Mouse (Mus musculus) right cerebral cortex, postnatal 4 days (tissue): ENCODE measurements at regions not wholly inside any gene's neighbourhood (a gene's known extent, or its start where the extent isn't known, plus 50 kb on each side); places are given as distances from the start of the nearest gene placed in this dataset.
A peak's percentile ranks its signal among the peaks of the same experiment; 100 is the strongest.

Experiments used
- DNase-seq: peaks from one replicate; pipeline ENCODE4 v3.0.0-alpha.2; 2022

DNA sequence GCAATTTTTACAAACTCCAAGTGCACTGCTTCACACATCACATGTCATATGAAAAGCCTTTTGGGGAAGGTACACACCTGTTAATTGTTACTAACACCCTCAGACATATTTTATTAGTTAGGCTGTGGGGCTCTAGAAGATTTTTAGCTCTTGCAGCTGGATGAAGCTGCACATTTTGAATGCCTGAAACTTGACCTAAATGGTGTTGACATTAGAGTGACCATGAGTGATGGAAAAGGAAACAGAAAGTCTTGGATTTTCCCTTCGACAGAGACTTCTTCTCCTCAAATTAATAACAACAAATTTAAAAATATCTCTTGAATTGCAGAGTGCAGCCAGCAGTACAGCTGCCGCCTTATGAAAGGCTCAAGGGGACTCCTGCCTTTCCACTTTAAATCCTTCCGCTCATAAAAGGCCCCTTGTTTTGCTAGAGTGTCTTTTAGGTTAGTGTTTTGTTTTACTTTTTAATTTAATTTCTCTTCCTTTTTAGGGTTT, 259.7 kb downstream of the Trim52 start:
- no peak for DNase-seq

- DNase-seq, result no peak
Observed at GRCm38 (mm10) chr14:106373451-106373850, 267.5 kb downstream of the Trim52 start.

- no peak for DNase-seq
Observed at GRCm38 (mm10) chr14:106379645-106380044, 273.6 kb downstream of the Trim52 start.

DNA sequence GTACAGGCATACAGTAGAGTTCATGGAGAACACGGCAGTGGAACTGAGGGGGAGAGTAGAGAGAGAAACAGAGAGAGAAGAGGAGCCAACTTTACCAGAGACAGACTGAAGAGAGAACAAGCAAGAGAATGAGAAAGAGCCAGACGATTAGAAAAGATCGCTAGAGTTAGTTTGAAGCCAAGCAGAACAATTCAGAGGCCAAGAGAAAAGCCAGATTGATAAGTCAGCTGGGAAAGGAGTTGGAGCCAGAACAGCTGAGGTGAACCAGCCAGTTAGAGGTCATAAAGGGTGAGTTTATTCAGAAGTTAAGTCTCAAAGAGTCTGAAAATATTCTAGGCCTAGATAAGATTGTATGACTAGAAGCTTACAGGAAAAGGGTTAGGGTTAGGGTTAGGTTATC, 281.7 kb downstream of the Trim52 start:
- DNase-seq, result no peak

GRCm38 (mm10) chr14:106390546-106390945, 284.5 kb downstream of the Trim52 start:
- no peak for DNase-seq

DNA sequence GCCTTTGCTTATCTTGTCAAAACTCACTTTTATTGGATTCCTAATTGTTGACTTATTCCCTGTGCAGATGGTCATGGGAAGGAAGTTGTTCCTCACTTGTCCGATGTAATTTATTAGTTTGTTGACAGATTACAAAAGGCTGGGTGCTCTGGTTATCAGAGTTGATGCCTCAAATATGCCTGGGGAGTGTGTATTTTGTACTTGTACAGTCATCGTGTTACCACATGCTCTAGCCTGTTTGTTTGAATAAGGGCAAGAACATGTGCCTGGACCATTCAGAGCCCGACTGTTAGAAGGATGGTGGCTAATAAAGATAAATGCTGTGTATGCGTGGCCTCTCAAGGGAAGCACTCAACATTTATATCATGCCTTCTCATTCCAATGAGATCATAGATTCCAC, 288.0 kb downstream of the Trim52 start:
- no peak for DNase-seq

- DNase-seq, result no peak
Observed at GRCm38 (mm10) chr14:106412917-106413558, 307.0 kb downstream of the Trim52 start.

DNA sequence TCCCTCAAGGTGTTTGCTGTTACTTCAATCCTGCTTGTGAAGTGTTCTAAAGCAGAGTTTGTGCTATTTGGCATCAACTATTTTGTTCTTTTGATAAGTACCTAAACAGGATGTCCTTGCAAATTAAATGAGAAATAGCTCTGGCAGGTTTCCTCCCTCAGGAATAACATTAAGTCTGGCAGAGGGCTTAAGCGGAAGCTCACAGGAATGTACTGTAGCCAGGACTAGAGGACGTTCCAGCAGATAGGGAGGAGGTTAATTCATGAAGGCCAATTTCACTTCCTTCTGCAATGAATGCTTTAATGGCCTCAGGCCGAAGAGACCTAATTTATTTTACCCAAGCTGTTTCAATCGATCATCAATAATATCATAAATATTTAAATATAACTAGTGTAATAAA, 318.7 kb downstream of the Trim52 start:
- DNase-seq, result no peak

DNA sequence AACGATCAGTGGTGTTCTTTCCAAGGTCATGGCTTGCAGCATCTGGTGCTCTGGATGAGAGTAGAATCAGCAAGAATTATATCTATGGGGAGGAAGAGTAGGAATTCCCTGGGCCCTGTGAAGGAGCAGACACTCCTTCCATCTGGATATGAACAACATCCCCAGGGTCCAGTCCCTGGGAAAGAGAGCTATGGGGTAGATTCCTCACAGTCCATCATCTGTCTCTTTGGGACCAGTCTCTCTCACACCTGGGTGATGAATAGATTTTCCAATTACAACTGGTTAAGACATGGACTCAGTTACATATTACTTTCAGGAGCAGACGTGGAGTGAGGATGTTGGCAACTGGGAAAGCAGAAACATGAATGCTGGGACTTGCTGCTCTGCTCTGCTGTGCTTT, 322.6 kb downstream of the Trim52 start:
- no peak for DNase-seq

DNA sequence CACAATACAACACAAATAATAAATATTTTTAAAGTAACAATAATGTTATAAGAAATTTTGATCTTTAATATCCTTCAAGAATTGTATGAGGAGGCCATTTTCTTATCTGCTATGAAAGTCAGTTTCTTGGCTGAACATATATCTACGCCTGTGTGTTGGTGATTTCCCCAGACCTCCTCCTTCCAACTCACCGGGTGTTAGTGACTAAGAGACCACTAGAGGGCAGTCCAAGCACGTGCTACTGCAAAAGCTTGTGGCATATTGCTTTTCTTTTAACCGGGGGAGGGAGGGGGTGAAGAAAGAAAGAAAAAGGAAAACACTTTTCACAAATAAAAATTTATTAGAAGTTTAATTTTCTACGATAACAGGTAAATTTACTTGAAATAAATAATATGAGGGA, 333.3 kb downstream of the Trim52 start:
- peak; percentile 54 for DNase-seq

DNA sequence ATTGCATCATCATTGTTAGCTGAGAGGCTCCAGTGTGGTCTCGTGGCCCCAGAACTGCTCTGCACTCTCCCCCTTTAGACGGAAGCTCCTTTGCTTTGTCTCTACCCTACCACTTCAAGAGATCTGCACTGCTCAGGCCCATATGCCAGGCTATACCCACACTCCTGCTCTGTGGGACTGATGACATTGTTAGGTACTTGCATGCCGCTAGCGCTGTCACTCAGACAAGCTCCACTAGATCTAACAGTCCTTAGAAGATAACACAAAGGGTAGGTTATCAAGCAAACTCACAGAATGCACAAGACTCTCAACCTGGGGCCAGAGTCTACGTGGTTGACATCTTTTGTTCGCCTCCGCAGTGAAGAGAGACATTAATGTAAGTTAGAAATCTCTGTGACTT, 383.1 kb downstream of the Trim52 start:
- DNase-seq, result no peak

DNA sequence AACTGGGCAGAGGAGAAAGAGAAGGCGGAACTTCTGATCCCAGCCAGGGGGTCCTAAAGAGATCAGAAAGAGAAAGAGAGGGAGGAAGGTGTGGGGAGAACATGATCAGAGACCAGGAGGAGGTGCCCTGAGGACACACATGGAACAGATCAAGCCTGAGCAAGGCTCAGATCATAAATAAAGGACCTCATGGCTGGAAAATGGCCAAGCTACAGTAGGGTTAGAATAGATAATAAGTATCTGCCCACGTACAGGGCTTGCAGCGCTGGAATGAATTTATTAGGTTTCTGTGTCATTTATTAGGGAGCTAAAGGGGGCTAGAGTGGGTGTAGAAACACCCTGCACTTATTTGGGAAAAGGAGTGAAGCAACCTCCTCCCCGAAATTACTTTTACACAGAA, 385.4 kb downstream of the Trim52 start:
- no peak for DNase-seq

GRCm38 (mm10) chr14:106500344-106501135, 394.5 kb downstream of the Trim52 start:
- DNase-seq, result no peak

DNA sequence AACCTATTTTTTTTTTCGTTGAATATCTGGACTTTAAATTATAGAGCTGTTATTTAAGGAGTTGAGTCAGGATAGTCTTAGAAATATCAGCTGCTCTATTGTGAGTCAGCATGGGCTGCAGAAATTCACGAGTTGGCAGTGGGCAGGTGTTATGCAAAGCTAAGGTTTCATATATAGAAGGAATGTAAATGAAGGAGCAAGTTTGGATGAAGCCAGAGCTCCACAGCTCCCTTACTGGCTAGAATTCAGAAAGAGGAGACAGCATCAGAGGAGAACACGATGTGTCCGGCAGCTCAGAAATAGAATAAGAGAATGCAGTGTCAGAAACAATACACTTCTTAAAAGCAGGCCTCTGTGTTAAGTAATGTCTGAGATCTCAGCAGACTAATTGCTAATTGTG, 400.9 kb downstream of the Trim52 start:
- no peak for DNase-seq

DNA sequence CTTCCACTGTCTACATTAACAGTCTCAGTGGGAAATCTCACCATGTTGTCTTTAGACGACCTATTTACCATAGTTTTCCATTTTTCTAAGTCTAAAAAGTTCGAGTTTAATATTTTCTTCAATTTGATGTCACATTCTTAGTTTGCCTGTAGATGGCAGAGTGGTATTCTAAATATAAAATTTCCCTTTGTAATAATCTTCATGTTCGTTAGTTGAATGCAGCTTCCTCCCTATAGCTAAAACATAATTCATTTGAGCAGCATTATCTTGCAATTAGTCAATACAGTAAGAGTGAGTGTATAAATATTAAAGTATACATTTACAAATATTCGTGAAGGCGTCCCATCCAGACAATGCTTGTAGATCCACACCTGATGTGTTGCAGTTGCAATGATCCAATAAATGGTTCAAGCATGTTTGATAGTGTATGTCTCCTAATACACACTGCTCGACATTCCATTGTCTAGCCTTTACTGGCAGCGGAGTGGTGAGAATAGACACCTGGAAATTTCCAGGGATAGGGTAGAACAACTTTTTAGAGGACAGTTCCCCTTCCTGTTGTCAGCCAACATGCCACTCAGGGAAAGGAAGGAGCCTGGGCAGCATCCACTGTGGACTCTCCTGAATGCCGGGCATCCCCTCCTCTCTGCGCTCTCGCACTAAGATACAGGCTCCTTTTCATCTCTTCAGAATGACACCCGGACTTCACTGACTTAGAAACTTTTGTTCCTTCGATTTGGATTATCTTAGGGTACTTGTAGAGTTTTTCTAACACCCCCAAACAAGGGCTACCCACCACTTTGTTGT, 412.8 kb downstream of the Trim52 start:
- DNase-seq, result no peak

GRCm38 (mm10) chr14:106520808-106521207, 414.8 kb downstream of the Trim52 start:
- DNase-seq, result no peak

DNA sequence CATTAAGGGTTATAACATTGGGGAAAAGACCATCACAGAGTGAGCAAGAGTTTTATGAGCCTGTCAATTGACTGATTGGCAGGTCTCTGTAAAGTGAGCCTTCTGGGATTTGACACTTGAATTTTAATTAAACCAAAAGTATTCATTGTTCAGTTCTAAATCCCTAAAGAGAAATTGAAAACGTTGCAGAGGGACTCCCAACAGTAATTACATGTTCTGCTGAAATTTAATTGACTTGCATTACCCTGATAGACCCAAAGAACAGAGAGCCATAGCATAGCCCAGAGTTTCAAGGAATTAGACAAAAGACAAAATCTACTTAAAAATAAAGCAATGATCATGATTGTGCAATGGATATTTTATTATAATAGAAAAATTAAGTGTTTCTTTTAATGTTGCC, 444.2 kb downstream of the Trim52 start:
- DNase-seq, result no peak

DNA sequence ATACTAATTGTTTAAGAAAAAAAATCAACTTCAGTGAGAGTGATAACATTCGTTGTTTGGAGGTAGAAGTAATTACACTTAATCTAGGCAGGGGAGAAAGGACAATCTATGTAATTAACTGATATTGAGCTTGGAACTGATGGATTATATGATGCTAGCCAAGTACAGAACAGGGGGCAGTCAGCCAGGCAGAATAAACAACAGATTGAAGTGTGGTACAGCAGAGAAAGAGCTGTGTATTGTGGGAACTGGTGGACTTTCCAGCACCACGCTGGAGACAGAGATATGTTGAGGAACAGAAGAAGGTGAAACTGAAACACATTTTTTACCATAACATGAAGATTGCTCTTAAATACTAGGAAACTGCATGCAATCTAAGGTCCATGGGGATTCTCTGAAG, 473.3 kb downstream of the Trim52 start:
- no peak for DNase-seq

DNA sequence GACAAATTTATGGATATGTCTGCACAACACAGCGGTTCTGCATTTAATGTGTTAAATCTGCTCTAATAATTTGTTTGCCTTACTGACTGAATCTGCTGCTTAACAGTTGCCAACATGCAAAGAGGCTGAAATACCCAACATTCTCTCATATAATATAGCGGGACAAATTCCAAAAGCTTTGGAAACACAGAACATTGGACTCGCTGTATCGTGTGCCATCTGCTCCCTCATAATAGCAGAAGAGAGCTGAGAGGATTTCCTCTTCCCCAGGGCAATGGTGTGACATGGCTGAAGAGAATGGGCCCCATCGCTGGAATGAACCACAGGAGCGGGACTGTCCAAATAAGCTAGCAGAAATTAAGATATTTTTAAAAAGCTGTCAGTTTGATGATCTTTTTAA, 475.9 kb downstream of the Trim52 start:
- no peak for DNase-seq

- DNase-seq, result no peak
Observed at GRCm38 (mm10) chr14:106593352-106593751, 487.4 kb downstream of the Trim52 start.

DNA sequence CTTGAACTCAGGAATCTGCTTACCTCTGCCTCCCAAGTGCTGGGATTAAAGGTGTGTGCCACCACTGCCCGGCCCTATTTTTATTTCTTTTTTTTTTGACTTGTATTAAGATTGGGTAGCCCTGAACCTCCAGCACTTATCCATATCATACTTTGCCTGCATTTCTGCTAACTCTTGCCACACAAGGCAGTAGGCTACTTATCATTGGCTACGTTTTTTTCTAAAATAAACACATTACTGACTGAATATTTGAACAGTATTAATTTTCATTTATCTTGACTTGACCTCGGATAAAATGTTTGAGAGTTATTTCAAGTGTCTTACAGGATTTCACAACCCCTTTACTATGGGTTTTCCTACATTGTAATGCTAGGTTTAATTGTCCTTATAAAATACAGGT, 488.0 kb downstream of the Trim52 start:
- DNase-seq, result no peak

DNA sequence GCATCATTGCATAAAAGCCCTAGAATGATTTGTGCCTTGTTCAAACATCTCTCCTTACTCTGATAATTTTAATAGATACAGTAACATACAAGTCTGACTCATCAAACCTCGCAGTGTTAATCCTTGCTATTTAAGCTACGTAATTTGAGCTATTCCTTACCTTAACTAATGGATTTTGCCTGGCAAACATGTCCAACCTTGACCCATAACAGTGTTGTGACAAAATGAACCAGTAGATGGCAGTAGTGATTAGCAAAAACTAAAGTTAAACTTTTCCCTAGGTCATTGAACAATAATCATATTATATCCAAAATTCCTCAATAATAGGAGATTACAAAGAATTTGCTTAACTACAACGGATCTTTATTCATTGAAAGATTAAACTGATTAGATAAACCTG, 501.0 kb downstream of the Trim52 start:
- DNase-seq, result no peak

DNA sequence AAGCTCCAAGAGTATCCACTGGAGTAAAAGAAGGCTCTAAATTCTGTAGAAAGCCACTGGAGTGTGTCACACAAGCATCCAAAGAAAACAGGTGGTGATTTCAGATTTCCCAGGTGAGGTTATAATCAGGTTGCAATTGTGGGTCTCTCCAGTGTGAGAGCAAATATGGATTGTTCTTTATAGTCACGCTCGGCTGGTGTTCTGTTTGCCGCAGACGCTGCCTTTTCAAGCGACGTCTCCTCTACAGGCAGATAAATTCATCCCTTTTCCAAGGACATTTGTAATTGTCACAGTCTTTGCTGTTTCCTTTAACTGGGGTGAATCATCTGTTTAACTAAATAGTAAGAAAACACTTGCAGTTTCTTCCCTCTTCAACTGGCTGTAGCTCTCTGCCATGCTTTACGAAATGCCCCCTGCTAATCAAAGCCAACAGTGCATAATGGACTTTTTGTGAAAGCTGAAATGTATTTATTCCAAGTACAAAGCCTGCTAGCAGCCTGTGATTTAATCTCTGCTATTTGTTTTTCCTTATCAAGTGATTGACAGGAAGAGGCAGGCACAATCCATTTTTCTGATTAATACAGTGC, 502.4 kb downstream of the Trim52 start:
- peak; percentile 4 for DNase-seq
